Comparison of ENCODE assay signal across 17 mouse cellular contexts in genomic region chr12:29838421-29838820, GRCm38 (mm10).
"Had no signal": no experiment of that assay in that cellular context is flagged by ENCODE, and none has a peak within 500 bp of the region (broad histone marks: within the 10 kb centered on the region; RNA-seq: fewer than 3 reads in every experiment).

No protein-coding gene starts in this region.

- H3K4me2 ChIP-seq: lung, embryonic 15.5 days; midbrain, embryonic 11.5 days; midbrain, embryonic 13.5 days; midbrain, embryonic 15.5 days; neural tube, embryonic 12.5 days; stomach, embryonic 15.5 days had no signal

- H3K9me3 ChIP-seq: lung, embryonic 15.5 days; midbrain, embryonic 13.5 days; midbrain, embryonic 15.5 days; neural tube, embryonic 12.5 days; stomach, embryonic 15.5 days had no signal

- H3K27ac ChIP-seq: lung, embryonic 15.5 days; macrophage; neural tube, embryonic 12.5 days; stomach, embryonic 15.5 days; stomach, postnatal 0 days had no signal

- H3K9ac ChIP-seq: lung, embryonic 15.5 days; midbrain, embryonic 15.5 days; neural tube, embryonic 12.5 days; stomach, embryonic 15.5 days had no signal

- ATAC-seq: lung, postnatal 0 days had no signal

- H3K36me3 ChIP-seq: lung, embryonic 15.5 days; stomach, embryonic 15.5 days had no signal

- DNase-seq: lung, adult 2 months; lung, postnatal 14 days; lung, postnatal 36 days; right cerebral cortex, postnatal 14 days; thymus, adult 2 months; thymus, postnatal 25 days; thymus, postnatal 4 days had no signal

- H3K4me3 ChIP-seq: lung, embryonic 15.5 days; megakaryocyte, embryonic 14.5 days; midbrain, embryonic 13.5 days; midbrain, embryonic 15.5 days; neural tube, embryonic 12.5 days; stomach, embryonic 15.5 days had no signal

- H3K4me1 ChIP-seq: lung, embryonic 15.5 days; megakaryocyte, embryonic 14.5 days; stomach, embryonic 15.5 days had no signal

- H3K27me3 ChIP-seq: lung, embryonic 15.5 days; megakaryocyte, embryonic 14.5 days; midbrain, embryonic 13.5 days; midbrain, embryonic 15.5 days; neural tube, embryonic 12.5 days; stomach, embryonic 15.5 days had no signal
